Mouse (Mus musculus) heart, adult 2 months (tissue): ENCODE measurements around the gene Cbfb. TPM values are rescaled to one million over a fixed set of nuclear protein-coding genes. Genes with fewer than 3 reads are reported as not detected.
A peak's percentile ranks its signal among the peaks of the same experiment; 100 is the strongest.

Experiments
- DNase-seq, 2 experiments: peaks; one replicate each; pipeline ENCODE4 v3.0.0; 2021
- H3K27ac ChIP-seq: fragments of 200-600 bp; 2 replicates; pipeline ENCODE4 v1.8.1; 2022
- H3K27me3 ChIP-seq: fragments of 200-500 bp; 2 replicates; pipeline ENCODE4 v1.6.1; 2012; ENCODE audit warnings: mild to moderate bottlenecking, low read length, inconsistent platforms, mixed read lengths; ENCODE audit not compliant: control insufficient read depth, insufficient read depth
- H3K36me3 ChIP-seq: fragments of 200-500 bp; 2 replicates; pipeline ENCODE4 v1.6.1; 2012; ENCODE audit warnings: low read length, inconsistent platforms; ENCODE audit not compliant: control insufficient read depth, insufficient read depth
- H3K4me1 ChIP-seq: fragments of 200-500 bp; 2 replicates; pipeline ENCODE4 v1.6.1; 2011; ENCODE audit warnings: low read length; ENCODE audit not compliant: control insufficient read depth, insufficient read depth
- H3K4me3 ChIP-seq: fragments of 200-600 bp; 2 replicates; pipeline ENCODE4 v1.8.1; 2022
- H3K79me2 ChIP-seq: fragments of 200-500 bp; replicated peaks from 2 replicates; pipeline ENCODE4 v1.6.1; 2012; ENCODE audit warnings: mild to moderate bottlenecking, inconsistent platforms, low read length, moderate library complexity, mixed read lengths; ENCODE audit not compliant: control insufficient read depth, insufficient read depth
- H3K9ac ChIP-seq: fragments of 200-500 bp; 2 replicates; pipeline ENCODE4 v1.6.1; 2012; ENCODE audit warnings: low read depth, mild to moderate bottlenecking, control low read depth, inconsistent platforms, low read length, mixed read lengths
- CTCF ChIP-seq: fragments of 200-600 bp; IDR thresholded peaks from 2 replicates; pipeline ENCODE4 v1.8.1; 2022; ENCODE audit warnings: antibody characterized with exemption, mild to moderate bottlenecking, moderate library complexity
- EP300 ChIP-seq: fragments of 200-500 bp; IDR thresholded peaks from 2 replicates; pipeline ENCODE4 v1.6.1; 2011; ENCODE audit warnings: low read depth, low read length, control low read depth; ENCODE audit not compliant: insufficient read depth
- POLR2A ChIP-seq: fragments of 200-500 bp; IDR thresholded peaks from 2 replicates; pipeline ENCODE4 v1.6.1; 2011; ENCODE audit warnings: mild to moderate bottlenecking, low read depth, low read length, control low read depth; ENCODE audit not compliant: insufficient read depth
- WGBS: fragments of 180-500 bp; shearing (Covaris S2); methylation state at CpG from one replicate; pipeline ENCODE4 v1.1.7; 2018; 5-methylcytosine and 5-hydroxymethylcytosine counted together
- intact Hi-C: fragments of 180-260 bp; cut with DNase I; formaldehyde crosslinking; loops from one replicate; pipeline ENCODE4 v1.15.1; 2025
- polyA plus RNA-seq: library from polyadenylated mRNA; depleted of rRNA; stranded (reverse); fragments of >200 nt; gene quantifications from 2 replicates; pipeline ENCODE4 v1.2.3, GENCODE M21; 2012
- total RNA-seq, 2 experiments: library from RNA; stranded (reverse); gene quantifications; 2 replicates each; pipeline ENCODE4 v1.2.3; 2021

Gene Cbfb
- total and polyA plus RNA-seq, 3 experiments: 6.4 to 23.8 (median 23.1) TPM

- peak overlapping the region; percentile 38 for H3K4me3 ChIP-seq
- no peak overlapping the region for H3K27ac ChIP-seq
- peaks cover 3% of the 10 kb centered on the region for H3K4me1 ChIP-seq
- no peak for TF ChIP-seq CTCF
- no peak for TF ChIP-seq EP300
- TF ChIP-seq POLR2A: no peak
- peak overlapping the region; percentile 55 for H3K9ac ChIP-seq
- 6% methylated on average over 27 of the region's 27 CpGs for WGBS
- no peaks in the 10 kb centered on the region for H3K27me3 ChIP-seq
- H3K79me2 ChIP-seq: no peaks in the 10 kb centered on the region
- DNase-seq: peak; percentile 70 to 75
- H3K36me3 ChIP-seq: no peaks in the 10 kb centered on the region
- intact Hi-C loops: no loop called here
Measured at GRCm38 (mm10) chr8:105152623-105153398, 17.7 kb upstream of the Cbfb start.

- TF ChIP-seq EP300 (no peak), POLR2A (no peak), CTCF (no peak)
- 98% methylated on average over 5 of the region's 5 CpGs for WGBS
- Histone ChIP-seq H3K27ac (no peak overlapping the region), H3K27me3 (no peaks in the 10 kb centered on the region), H3K79me2 (no peaks in the 10 kb centered on the region), H3K9ac (no peak overlapping the region), H3K4me1 (peaks cover 3% of the 10 kb centered on the region), H3K36me3 (no peaks in the 10 kb centered on the region), H3K4me3 (no peak overlapping the region)
- DNase-seq: no peak
- intact Hi-C loops: no loop called here
Measured at GRCm38 (mm10) chr8:105154316-105154715, 16.2 kb upstream of the Cbfb start.

- H3K4me3 ChIP-seq: no peak overlapping the region
- WGBS: 84% methylated on average over 6 of the region's 6 CpGs
- H3K27ac ChIP-seq: no peak overlapping the region
- TF ChIP-seq EP300: no peak
- no peak for TF ChIP-seq CTCF
- TF ChIP-seq POLR2A: no peak
- no peak for DNase-seq
- H3K4me1 ChIP-seq: peaks cover 3% of the 10 kb centered on the region
- intact Hi-C loops: no loop called here
- no peaks in the 10 kb centered on the region for H3K36me3 ChIP-seq
- H3K27me3 ChIP-seq: no peaks in the 10 kb centered on the region
- no peak overlapping the region for H3K9ac ChIP-seq
- H3K79me2 ChIP-seq: no peaks in the 10 kb centered on the region
Measured at GRCm38 (mm10) chr8:105155091-105155745, 15.3 kb upstream of the Cbfb start.

GRCm38 (mm10) chr8:105157555-105157954 is 12.9 kb upstream of the Cbfb start:
- WGBS: 42% methylated on average over 10 of the region's 10 CpGs
- H3K4me3 ChIP-seq: no peak overlapping the region

GRCm38 (mm10) chr8:105158084-105158483 is 12.4 kb upstream of the Cbfb start:
- H3K4me3 ChIP-seq: no peak overlapping the region
- intact Hi-C loops: no loop called here
- TF ChIP-seq POLR2A (no peak), CTCF (no peak), EP300 (no peak)
- no peak overlapping the region for H3K27ac ChIP-seq
- no peaks in the 10 kb centered on the region for H3K36me3 ChIP-seq
- H3K79me2 ChIP-seq: no peaks in the 10 kb centered on the region
- WGBS: 81% methylated on average over 3 of the region's 3 CpGs
- H3K27me3 ChIP-seq: no peaks in the 10 kb centered on the region
- H3K4me1 ChIP-seq: peaks cover 5% of the 10 kb centered on the region
- DNase-seq: no peak
- no peak overlapping the region for H3K9ac ChIP-seq

More at GRCm38 (mm10) chr8:105157555-105157954, 12.9 kb upstream of the Cbfb start:
- Histone ChIP-seq H3K79me2 (no peaks in the 10 kb centered on the region), H3K27me3 (no peaks in the 10 kb centered on the region), H3K9ac (no peak overlapping the region), H3K36me3 (no peaks in the 10 kb centered on the region), H3K27ac (no peak overlapping the region), H3K4me1 (peaks cover 5% of the 10 kb centered on the region)
- TF ChIP-seq CTCF: peak; percentile 79
- TF ChIP-seq EP300: 0 out of 2 replicates have a peak, but pooled peaks have one; percentile 11
- TF ChIP-seq POLR2A: no peak
- intact Hi-C loops: no loop called here
- peak; percentile 34 to 65 for DNase-seq
